Mouse (Mus musculus) stomach, postnatal 0 days (tissue): ENCODE measurements around the gene Pigm.

ENCODE experiments used
- CTCF ChIP-seq: IDR thresholded peaks from 2 replicates; pipeline ENCODE4 v1.5.1; 2016; ENCODE audit warnings: antibody characterized with exemption, low read depth, mild to moderate bottlenecking, moderate library complexity
- EP300 ChIP-seq: optimal IDR thresholded peaks from 2 replicates; pipeline ENCODE3; 2016; ENCODE audit warnings: antibody characterized with exemption

- TF ChIP-seq CTCF: no peak
- no peak for TF ChIP-seq EP300
These were observed 38.7 kb downstream of the Pigm start for GRCm38 (mm10) chr1:172415061-172415460.
